Mouse (Mus musculus) forebrain, embryonic 13.5 days (tissue): Measurements from ENCODE around the gene Slc8a1. TPM values are rescaled to one million over a fixed set of nuclear protein-coding genes. Genes with fewer than 3 reads are reported as not detected.

Experiments used
- ATAC-seq: fragments of 200-750 bp; cut with Nextera tagmentation; 2 replicates; pipeline ENCODE4 v1.8.0; 2017
- H3K27ac ChIP-seq: fragments of 300-500 bp; sonication (generic); 2 replicates; pipeline ENCODE4 v1.5.1; 2015; ENCODE audit warnings: inconsistent platforms, mild to moderate bottlenecking, moderate library complexity
- H3K27me3 ChIP-seq: fragments of 300-500 bp; sonication (generic); 2 replicates; pipeline ENCODE4 v1.6.1; 2015; ENCODE audit warnings: mild to moderate bottlenecking, inconsistent platforms
- H3K36me3 ChIP-seq: fragments of 300-500 bp; sonication (generic); 2 replicates; pipeline ENCODE4 v1.6.1; 2015; ENCODE audit warnings: mild to moderate bottlenecking, inconsistent platforms; ENCODE audit not compliant: poor library complexity, severe bottlenecking
- H3K4me1 ChIP-seq: fragments of 300-500 bp; sonication (generic); 2 replicates; pipeline ENCODE4 v1.6.1; 2015; ENCODE audit warnings: inconsistent platforms
- H3K4me2 ChIP-seq: fragments of 300-500 bp; sonication (generic); 2 replicates; pipeline ENCODE4 v1.6.1; 2015; ENCODE audit warnings: inconsistent platforms, mild to moderate bottlenecking, moderate library complexity
- H3K4me3 ChIP-seq: fragments of 300-500 bp; sonication (generic); 2 replicates; pipeline ENCODE4 v1.5.1; 2015; ENCODE audit warnings: mild to moderate bottlenecking, inconsistent platforms
- H3K9ac ChIP-seq: fragments of 300-500 bp; sonication (generic); 2 replicates; pipeline ENCODE4 v1.6.1; 2015; ENCODE audit warnings: mild to moderate bottlenecking, inconsistent platforms
- H3K9me3 ChIP-seq: fragments of 300-500 bp; sonication (generic); replicated peaks from 2 replicates; pipeline ENCODE4 v1.6.1; 2016; ENCODE audit warnings: inconsistent platforms
- WGBS: fragments of 180-500 bp; shearing (Covaris S2); methylation state at CpG from one replicate; pipeline ENCODE4 v1.1.7; 2015; 5-methylcytosine and 5-hydroxymethylcytosine counted together
- polyA plus RNA-seq: library from polyadenylated mRNA; unstranded; fragments of >200 nt; fragmentation: Nextera tagmentation; extraction: Ambion mirVana; gene quantifications from 2 replicates; pipeline ENCODE4 v1.2.1, GENCODE M21; 2015

Slc8a1 gene
- polyA plus RNA-seq, 1 experiment from 2014 or later: 5.6 TPM

- no peak overlapping the region for H3K9ac ChIP-seq
- H3K9me3 ChIP-seq: no peaks in the 10 kb centered on the region
- H3K4me1 ChIP-seq: no peaks in the 10 kb centered on the region
- H3K36me3 ChIP-seq: no peaks in the 10 kb centered on the region
- WGBS: 78% methylated on average over 3 of the region's 3 CpGs
- no peaks in the 10 kb centered on the region for H3K27me3 ChIP-seq
- H3K4me2 ChIP-seq: no peak overlapping the region
- no peak overlapping the region for H3K27ac ChIP-seq
- no peak for ATAC-seq
- H3K4me3 ChIP-seq: no peak overlapping the region
Observed at GRCm38 (mm10) chr17:81607515-81607914, 130.7 kb downstream of the Slc8a1 start.

GRCm38 (mm10) chr17:81606084-81606483, 132.1 kb downstream of the Slc8a1 start:
- ATAC-seq: no peak
- Histone ChIP-seq H3K4me2 (no peak overlapping the region), H3K4me3 (no peak overlapping the region), H3K27me3 (no peaks in the 10 kb centered on the region), H3K9ac (no peak overlapping the region), H3K27ac (no peak overlapping the region), H3K36me3 (no peaks in the 10 kb centered on the region), H3K9me3 (no peaks in the 10 kb centered on the region), H3K4me1 (no peaks in the 10 kb centered on the region)
- WGBS: 95% methylated on average over 2 of the region's 2 CpGs

GRCm38 (mm10) chr17:81605219-81605660, 132.9 kb downstream of the Slc8a1 start:
- Histone ChIP-seq H3K4me1 (no peaks in the 10 kb centered on the region), H3K36me3 (no peaks in the 10 kb centered on the region), H3K9me3 (no peaks in the 10 kb centered on the region)

GRCm38 (mm10) chr17:81599072-81599471, 139.1 kb downstream of the Slc8a1 start:
- Histone ChIP-seq H3K4me1 (no peaks in the 10 kb centered on the region), H3K36me3 (no peaks in the 10 kb centered on the region), H3K4me2 (no peak overlapping the region), H3K27ac (no peak overlapping the region), H3K9ac (no peak overlapping the region), H3K9me3 (no peaks in the 10 kb centered on the region), H3K4me3 (no peak overlapping the region), H3K27me3 (no peaks in the 10 kb centered on the region)
- ATAC-seq: no peak
- WGBS: 97% methylated on average over 2 of the region's 2 CpGs

More at GRCm38 (mm10) chr17:81605219-81605660, 132.9 kb downstream of the Slc8a1 start:
- no peak for ATAC-seq
- Histone ChIP-seq H3K4me3 (no peak overlapping the region), H3K27me3 (no peaks in the 10 kb centered on the region), H3K4me2 (no peak overlapping the region), H3K9ac (no peak overlapping the region), H3K27ac (no peak overlapping the region)
- whole genome bisulfite sequencing: 71% methylated on average over 4 of the region's 4 CpGs

DNA sequence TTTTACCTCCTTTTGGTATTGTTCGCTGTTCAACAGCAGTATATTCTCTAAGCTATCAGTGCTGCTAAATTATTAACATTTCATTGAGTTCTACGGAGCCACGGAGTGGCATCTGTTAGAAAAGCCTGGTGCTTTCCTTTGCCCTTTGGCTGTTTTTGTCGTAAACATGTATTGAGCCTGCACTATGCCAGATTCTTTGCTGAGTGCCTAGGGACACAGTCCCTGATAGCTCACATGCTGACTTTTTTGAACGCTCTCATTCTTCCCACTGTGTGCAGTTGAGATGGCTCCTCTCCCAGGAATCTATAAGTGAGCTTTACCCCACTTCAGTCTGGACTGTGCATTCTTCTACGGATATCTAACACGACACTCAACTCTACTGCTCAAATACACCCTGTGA, 148.4 kb downstream of the Slc8a1 start:
- Histone ChIP-seq H3K4me1 (no peaks in the 10 kb centered on the region), H3K9ac (no peak overlapping the region), H3K27me3 (no peaks in the 10 kb centered on the region), H3K9me3 (no peaks in the 10 kb centered on the region), H3K4me3 (no peak overlapping the region), H3K36me3 (no peaks in the 10 kb centered on the region), H3K27ac (no peak overlapping the region), H3K4me2 (no peak overlapping the region)
- WGBS: 82% methylated on average over 7 of the region's 7 CpGs
- ATAC-seq: no peak

DNA sequence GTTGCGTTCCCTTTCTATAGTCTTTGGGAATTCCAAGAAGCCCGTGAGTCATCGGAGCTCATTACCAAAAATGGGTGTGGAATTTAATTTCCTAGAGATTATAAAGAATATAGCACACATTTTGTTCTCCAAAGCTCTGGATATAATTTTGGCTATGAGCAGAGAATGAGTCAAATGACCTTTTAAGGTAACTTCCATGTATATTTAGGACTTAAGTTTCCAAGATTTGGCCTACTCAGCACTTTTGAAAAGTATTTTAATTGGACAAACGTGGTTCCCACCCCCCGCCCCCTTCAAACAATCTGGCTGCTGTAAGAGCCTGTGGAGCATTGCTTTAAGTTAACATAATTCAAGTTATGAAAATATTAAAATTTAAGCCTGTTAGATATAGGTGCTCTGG, 151.4 kb downstream of the Slc8a1 start:
- 92% methylated on average over 5 of the region's 5 CpGs for WGBS
- no peak overlapping the region for H3K27ac ChIP-seq
- no peak for ATAC-seq

DNA sequence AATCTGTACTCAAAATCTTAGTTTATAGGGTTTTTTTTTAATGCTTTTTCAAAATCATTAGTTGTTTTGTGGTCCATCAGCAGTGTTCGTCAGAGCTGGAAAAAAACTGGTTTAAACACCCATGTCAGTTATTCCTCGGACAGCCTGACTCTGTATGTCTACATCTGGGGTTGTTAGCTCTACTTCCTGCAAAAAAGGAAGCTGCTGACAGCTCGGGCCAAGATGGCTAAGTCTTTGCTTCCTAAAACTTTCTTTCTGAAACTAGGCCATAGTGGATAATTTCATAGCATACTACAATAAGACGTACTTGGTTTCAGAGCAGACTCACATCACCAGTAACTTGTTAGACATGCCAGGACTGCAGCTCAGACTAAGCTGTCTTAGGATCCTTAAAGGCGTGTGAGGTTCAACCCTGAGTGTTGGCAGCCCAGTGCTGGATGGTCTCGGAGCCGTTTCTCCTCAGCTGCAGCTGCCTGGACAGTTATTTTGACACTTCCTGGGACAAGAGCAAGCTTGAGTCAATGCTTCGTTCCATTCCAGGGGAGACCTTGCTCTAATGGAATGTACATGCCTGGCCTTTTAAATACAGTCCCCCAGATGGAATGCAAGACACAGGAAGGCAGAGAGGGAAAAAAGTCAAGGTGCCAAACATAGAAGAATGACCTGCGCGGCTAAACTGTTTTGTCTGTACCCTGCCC, 158.3 kb downstream of the Slc8a1 start:
- H3K27me3 ChIP-seq: no peaks in the 10 kb centered on the region
- H3K4me3 ChIP-seq: no peak overlapping the region
- no peak for ATAC-seq
- no peaks in the 10 kb centered on the region for H3K36me3 ChIP-seq
- H3K9me3 ChIP-seq: 0 out of 2 replicates have a peak, but pooled peaks cover 2% of the 10 kb centered on the region
- H3K9ac ChIP-seq: no peak overlapping the region
- H3K4me2 ChIP-seq: no peak overlapping the region
- no peaks in the 10 kb centered on the region for H3K4me1 ChIP-seq
- no peak overlapping the region for H3K27ac ChIP-seq
- 84% methylated on average over 10 of the region's 10 CpGs for WGBS

More for the DNA sequence above, 151.4 kb downstream of the Slc8a1 start:
- Histone ChIP-seq H3K9ac (no peak overlapping the region), H3K4me3 (no peak overlapping the region), H3K36me3 (no peaks in the 10 kb centered on the region), H3K4me2 (no peak overlapping the region), H3K27me3 (no peaks in the 10 kb centered on the region), H3K9me3 (no peaks in the 10 kb centered on the region), H3K4me1 (no peaks in the 10 kb centered on the region)

- ATAC-seq: no peak
- Histone ChIP-seq H3K4me1 (no peaks in the 10 kb centered on the region), H3K27ac (no peak overlapping the region), H3K9me3 (0 out of 2 replicates have a peak, but pooled peaks cover 2% of the 10 kb centered on the region), H3K27me3 (no peaks in the 10 kb centered on the region), H3K4me3 (no peak overlapping the region), H3K4me2 (no peak overlapping the region), H3K36me3 (no peaks in the 10 kb centered on the region), H3K9ac (no peak overlapping the region)
- WGBS: 94% methylated on average over 3 of the region's 3 CpGs
Observed at GRCm38 (mm10) chr17:81576893-81577292, 161.3 kb downstream of the Slc8a1 start.

- Histone ChIP-seq H3K4me1 (no peaks in the 10 kb centered on the region), H3K27ac (no peak overlapping the region), H3K36me3 (no peaks in the 10 kb centered on the region), H3K27me3 (no peaks in the 10 kb centered on the region), H3K9me3 (no peaks in the 10 kb centered on the region), H3K4me3 (no peak overlapping the region), H3K9ac (no peak overlapping the region), H3K4me2 (no peak overlapping the region)
- WGBS: 52% methylated on average over 9 of the region's 9 CpGs
- no peak for ATAC-seq
Observed at GRCm38 (mm10) chr17:81565634-81566372, 172.4 kb downstream of the Slc8a1 start.

DNA sequence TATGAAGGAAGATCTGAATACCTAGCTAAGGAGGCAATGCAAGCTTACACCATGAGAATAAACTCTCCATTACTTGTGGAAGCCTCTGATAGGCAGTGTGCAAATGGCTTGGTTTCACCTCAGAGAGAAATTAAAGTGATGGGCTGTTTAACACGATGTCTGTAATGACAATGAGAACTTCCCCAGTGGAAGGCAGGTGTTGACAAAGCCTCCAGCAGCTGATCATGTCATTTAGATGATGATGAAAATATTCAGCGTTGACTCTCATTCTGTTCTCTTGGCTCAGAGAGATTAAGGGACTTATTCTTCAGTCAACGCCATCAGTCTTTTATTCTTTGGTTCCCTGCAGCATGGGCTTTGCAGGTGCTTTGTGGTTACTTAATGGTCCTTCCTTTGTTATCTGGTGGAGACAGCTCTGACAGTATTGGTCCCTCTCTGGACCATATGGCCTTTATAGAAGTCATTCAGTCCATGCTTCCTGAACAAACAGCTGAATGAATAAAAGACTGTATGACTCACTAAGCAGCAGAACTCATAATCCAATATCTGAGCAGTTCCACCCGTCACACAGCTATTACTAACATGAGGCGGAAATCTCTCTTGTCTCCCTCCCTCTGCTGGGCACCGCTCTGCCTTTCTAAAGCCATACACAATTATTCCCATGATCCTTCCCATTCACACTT, 184.0 kb downstream of the Slc8a1 start:
- 60% methylated on average over 6 of the region's 6 CpGs for WGBS
- no peaks in the 10 kb centered on the region for H3K4me1 ChIP-seq
- ATAC-seq: no peak
- no peaks in the 10 kb centered on the region for H3K36me3 ChIP-seq
- H3K9me3 ChIP-seq: no peaks in the 10 kb centered on the region
- no peak overlapping the region for H3K9ac ChIP-seq
- no peak overlapping the region for H3K27ac ChIP-seq
- no peak overlapping the region for H3K4me3 ChIP-seq
- H3K27me3 ChIP-seq: no peaks in the 10 kb centered on the region
- H3K4me2 ChIP-seq: no peak overlapping the region

DNA sequence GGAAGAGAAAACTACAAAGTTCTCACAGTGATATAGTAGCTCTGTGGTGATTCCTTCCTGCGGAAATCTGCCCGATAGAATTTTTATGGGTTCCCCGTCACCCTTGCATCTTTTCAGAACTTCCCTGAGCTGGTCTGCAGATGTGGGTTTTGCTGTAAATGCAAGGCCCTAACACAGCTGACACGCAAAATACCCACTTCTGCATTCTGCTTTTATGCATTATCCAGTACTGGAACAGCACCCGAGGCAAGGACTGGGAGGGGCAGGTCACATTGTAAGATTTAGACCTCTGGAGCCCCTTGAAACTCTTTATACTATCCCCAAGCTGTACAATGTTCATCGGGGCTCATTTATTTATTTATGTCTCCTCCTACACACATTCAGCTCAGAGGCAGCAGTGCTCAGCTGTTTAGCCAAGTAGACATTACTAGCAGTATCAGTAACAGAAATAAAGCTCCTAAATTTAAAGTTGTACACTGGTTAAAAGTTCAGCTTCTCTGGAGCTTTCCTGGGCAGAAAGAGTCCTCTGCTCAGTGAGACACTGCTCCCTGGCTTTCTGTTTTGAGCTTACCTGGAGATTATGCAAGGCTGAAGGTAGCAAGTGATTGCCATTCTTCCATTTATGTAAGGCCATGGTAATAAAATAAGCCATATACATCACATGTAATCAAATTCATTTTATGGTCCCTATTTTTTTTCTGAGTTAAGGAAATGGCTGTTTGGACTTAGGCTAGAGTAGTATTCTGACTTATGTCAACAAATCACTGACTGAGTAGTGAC, 186.1 kb downstream of the Slc8a1 start:
- Histone ChIP-seq H3K9ac (no peak overlapping the region), H3K4me1 (no peaks in the 10 kb centered on the region), H3K27me3 (no peaks in the 10 kb centered on the region), H3K4me3 (no peak overlapping the region), H3K36me3 (no peaks in the 10 kb centered on the region), H3K9me3 (no peaks in the 10 kb centered on the region), H3K27ac (no peak overlapping the region), H3K4me2 (no peak overlapping the region)
- ATAC-seq: no peak
- WGBS: 83% methylated on average over 6 of the region's 6 CpGs
